Mouse (Mus musculus): ENCODE results near the gene Il12rb1. TPM values are rescaled to one million over a fixed set of nuclear protein-coding genes. Genes with fewer than 3 reads are reported as not detected.

Gene Il12rb1
- polyA plus RNA-seq, 1 experiment from 2014 or later, result 0.35 TPM

- Histone ChIP-seq H3K36me3 (ENCODE audit: control insufficient read depth, insufficient read depth, low read length) (peaks cover 6% of the 10 kb centered on the region; the same call in 1 of the 2 replicates), H3K4me1 (replicated peaks; ENCODE audit: control insufficient read depth, insufficient read depth, low read length) (peaks cover 48% of the 10 kb centered on the region), H3K4me3 (ENCODE audit: low read depth, low read length) (peak overlapping the region; percentile 48), H3K27me3 (replicated peaks; ENCODE audit: control insufficient read depth, insufficient read depth, low read length) (peaks cover 23% of the 10 kb centered on the region), H3K27ac (ENCODE audit: low read depth) (peak overlapping the region; percentile 80), H3K9me3 (ENCODE audit: control insufficient read depth, low read length) (no peaks in the 10 kb centered on the region), H3K4me2 (ENCODE audit: low read length) (peak overlapping the region; percentile 79), H3K9ac (ENCODE audit: low read length) (peak overlapping the region; percentile 57)
- DNase-seq (ENCODE audit: low spot score) (peak; percentile 99), ATAC-seq (replicated peaks; ENCODE audit: low FRiP score, low TSS enrichment, low read depth) (peak; percentile 85)
- WGBS, result 1% methylated on average over 46 of the region's 46 CpGs
Observed at GRCm38 (mm10) chr8:70865350-70866000, 57.2 kb downstream of the Il12rb1 start.

GRCm38 (mm10) chr8:70866001-70866520 is 57.8 kb downstream of the Il12rb1 start:
- peak; percentile 4 for ATAC-seq (replicated peaks; ENCODE audit: low FRiP score, low TSS enrichment, low read depth)
- Histone ChIP-seq H3K27ac (ENCODE audit: low read depth) (peak overlapping the region; percentile 80), H3K36me3 (ENCODE audit: control insufficient read depth, insufficient read depth, low read length) (peaks cover 6% of the 10 kb centered on the region; the same call in 1 of the 2 replicates), H3K4me2 (ENCODE audit: low read length) (peak overlapping the region; percentile 79), H3K27me3 (replicated peaks; ENCODE audit: control insufficient read depth, insufficient read depth, low read length) (peaks cover 23% of the 10 kb centered on the region), H3K4me3 (ENCODE audit: low read depth, low read length) (peak overlapping the region; percentile 48), H3K9me3 (ENCODE audit: control insufficient read depth, low read length) (no peaks in the 10 kb centered on the region), H3K4me1 (replicated peaks; ENCODE audit: control insufficient read depth, insufficient read depth, low read length) (peaks cover 48% of the 10 kb centered on the region), H3K9ac (ENCODE audit: low read length) (peak overlapping the region; percentile 39)
- 7% methylated on average over 12 of the region's 12 CpGs for WGBS
- DNase-seq (ENCODE audit: low spot score), result no peak

GRCm38 (mm10) chr8:70866566-70866965 is 58.3 kb downstream of the Il12rb1 start:
- H3K4me3 ChIP-seq (ENCODE audit: low read depth, low read length), result no peak overlapping the region
- no peak overlapping the region for H3K27ac ChIP-seq (ENCODE audit: low read depth)
- peak overlapping the region; percentile 79; the same call in 1 of the 2 replicates for H3K4me2 ChIP-seq (ENCODE audit: low read length)
- no peaks in the 10 kb centered on the region for H3K9me3 ChIP-seq (ENCODE audit: control insufficient read depth, low read length)
- 86% methylated on average over 7 of the region's 7 CpGs for WGBS
- ATAC-seq (replicated peaks; ENCODE audit: low FRiP score, low TSS enrichment, low read depth) (no peak), DNase-seq (ENCODE audit: low spot score) (no peak)
- H3K36me3 ChIP-seq (ENCODE audit: control insufficient read depth, insufficient read depth, low read length), result peaks cover 6% of the 10 kb centered on the region; the same call in 1 of the 2 replicates
- H3K27me3 ChIP-seq (replicated peaks; ENCODE audit: control insufficient read depth, insufficient read depth, low read length), result peaks cover 23% of the 10 kb centered on the region
- peaks cover 48% of the 10 kb centered on the region for H3K4me1 ChIP-seq (replicated peaks; ENCODE audit: control insufficient read depth, insufficient read depth, low read length)
- no peak overlapping the region for H3K9ac ChIP-seq (ENCODE audit: low read length)

GRCm38 (mm10) chr8:70868559-70869198 is 60.4 kb downstream of the Il12rb1 start:
- Histone ChIP-seq H3K27me3 (replicated peaks; ENCODE audit: control insufficient read depth, insufficient read depth, low read length) (peaks cover 5% of the 10 kb centered on the region; the same call in 1 of the 2 replicates), H3K4me3 (ENCODE audit: low read depth, low read length) (no peak overlapping the region), H3K4me2 (ENCODE audit: low read length) (peak overlapping the region; percentile 40), H3K9me3 (ENCODE audit: control insufficient read depth, low read length) (no peaks in the 10 kb centered on the region), H3K27ac (ENCODE audit: low read depth) (peak overlapping the region; percentile 29; the same call in 1 of the 2 replicates), H3K4me1 (replicated peaks; ENCODE audit: control insufficient read depth, insufficient read depth, low read length) (peaks cover 34% of the 10 kb centered on the region), H3K36me3 (ENCODE audit: control insufficient read depth, insufficient read depth, low read length) (peaks cover 6% of the 10 kb centered on the region; the same call in 1 of the 2 replicates), H3K9ac (ENCODE audit: low read length) (no peak overlapping the region)
- WGBS, result 18% methylated on average over 40 of the region's 40 CpGs
- ATAC-seq (replicated peaks; ENCODE audit: low FRiP score, low TSS enrichment, low read depth), result no peak
- peak; percentile 74 for DNase-seq (ENCODE audit: low spot score)

GRCm38 (mm10) chr8:70869199-70869571 is 60.9 kb downstream of the Il12rb1 start:
- no peaks in the 10 kb centered on the region for H3K9me3 ChIP-seq (ENCODE audit: control insufficient read depth, low read length)
- peak; percentile 54 for DNase-seq (ENCODE audit: low spot score)
- peak overlapping the region; percentile 29; the same call in 1 of the 2 replicates for H3K27ac ChIP-seq (ENCODE audit: low read depth)
- H3K36me3 ChIP-seq (ENCODE audit: control insufficient read depth, insufficient read depth, low read length), result peaks cover 6% of the 10 kb centered on the region; the same call in 1 of the 2 replicates
- H3K9ac ChIP-seq (ENCODE audit: low read length), result no peak overlapping the region
- peaks cover 4% of the 10 kb centered on the region; the same call in 1 of the 2 replicates for H3K27me3 ChIP-seq (replicated peaks; ENCODE audit: control insufficient read depth, insufficient read depth, low read length)
- peaks cover 29% of the 10 kb centered on the region for H3K4me1 ChIP-seq (replicated peaks; ENCODE audit: control insufficient read depth, insufficient read depth, low read length)
- 43% methylated on average over 5 of the region's 5 CpGs for WGBS
- H3K4me3 ChIP-seq (ENCODE audit: low read depth, low read length), result no peak overlapping the region
- no peak for ATAC-seq (replicated peaks; ENCODE audit: low FRiP score, low TSS enrichment, low read depth)
- peak overlapping the region; percentile 40 for H3K4me2 ChIP-seq (ENCODE audit: low read length)

GRCm38 (mm10) chr8:70869601-70870041 is 61.4 kb downstream of the Il12rb1 start:
- Histone ChIP-seq H3K4me3 (ENCODE audit: low read depth, low read length) (no peak overlapping the region), H3K36me3 (ENCODE audit: control insufficient read depth, insufficient read depth, low read length) (peaks cover 6% of the 10 kb centered on the region; the same call in 1 of the 2 replicates), H3K9me3 (ENCODE audit: control insufficient read depth, low read length) (no peaks in the 10 kb centered on the region), H3K4me2 (ENCODE audit: low read length) (0 out of 2 replicates have a peak overlapping the region, but pooled peaks have one; percentile 6), H3K27me3 (replicated peaks; ENCODE audit: control insufficient read depth, insufficient read depth, low read length) (0 out of 2 replicates have a peak, but pooled peaks cover under 1% of the 10 kb centered on the region), H3K9ac (ENCODE audit: low read length) (no peak overlapping the region), H3K27ac (ENCODE audit: low read depth) (no peak overlapping the region), H3K4me1 (replicated peaks; ENCODE audit: control insufficient read depth, insufficient read depth, low read length) (peaks cover 25% of the 10 kb centered on the region)
- ATAC-seq (replicated peaks; ENCODE audit: low FRiP score, low TSS enrichment, low read depth) (peak; percentile 12; the same call in 1 of the 2 replicates), DNase-seq (ENCODE audit: low spot score) (peak; percentile 83)
- WGBS, result 53% methylated on average over 16 of the region's 16 CpGs

Small RNA genes lying within 50 kb of the gene (microRNA-seq; reads per million reads assigned to microRNA genes)
- gene Mir7240, result 0.51 reads per million

Other genes with a start within 250 kb of the Il12rb1 start
- gene Isyna1, start 214.1 kb upstream of the Il12rb1 start, polyA plus RNA-seq (2014; fragmentation: Nextera tagmentation; extraction: Ambion mirVana), result 86.8 and 106 TPM in 2 replicates
- gene Ssbp4, start 199.6 kb upstream of the Il12rb1 start, polyA plus RNA-seq (2014; fragmentation: Nextera tagmentation; extraction: Ambion mirVana), result 124 and 125 TPM in 2 replicates
- gene Lrrc25, start 192.3 kb upstream of the Il12rb1 start, polyA plus RNA-seq (2014; fragmentation: Nextera tagmentation; extraction: Ambion mirVana), result 1.2 and 2.0 TPM in 2 replicates
- 0.55 and 1.1 TPM in 2 replicates for gene Gdf15, start 176.0 kb upstream of the Il12rb1 start, polyA plus RNA-seq (2014; fragmentation: Nextera tagmentation; extraction: Ambion mirVana)
- 65.5 and 65.9 TPM in 2 replicates for gene Pgpep1, start 148.1 kb upstream of the Il12rb1 start, polyA plus RNA-seq (2014; fragmentation: Nextera tagmentation; extraction: Ambion mirVana)
- 290 and 307 TPM in 2 replicates for gene Lsm4, start 135.2 kb upstream of the Il12rb1 start, polyA plus RNA-seq (2014; fragmentation: Nextera tagmentation; extraction: Ambion mirVana)
- 94.0 and 114 TPM in 2 replicates for gene Jund, start 109.5 kb upstream of the Il12rb1 start, polyA plus RNA-seq (2014; fragmentation: Nextera tagmentation; extraction: Ambion mirVana)
- gene Iqcn, start 105.0 kb upstream of the Il12rb1 start, polyA plus RNA-seq (2014; fragmentation: Nextera tagmentation; extraction: Ambion mirVana), result 0.05 TPM in 2 replicates
- gene Gm3336, start 89.9 kb upstream of the Il12rb1 start, polyA plus RNA-seq (2014; fragmentation: Nextera tagmentation; extraction: Ambion mirVana), result 0.67 and 0.88 TPM in 2 replicates
- gene Pde4c, start 84.7 kb upstream of the Il12rb1 start, polyA plus RNA-seq (2014; fragmentation: Nextera tagmentation; extraction: Ambion mirVana), result 0.39 and 0.42 TPM in 2 replicates
- gene Rab3a, start 53.8 kb upstream of the Il12rb1 start, polyA plus RNA-seq (2014; fragmentation: Nextera tagmentation; extraction: Ambion mirVana), result 27.7 and 28.6 TPM in 2 replicates
- gene Mpv17l2, start 47.5 kb upstream of the Il12rb1 start, polyA plus RNA-seq (2014; fragmentation: Nextera tagmentation; extraction: Ambion mirVana), result 58.6 and 59.9 TPM in 2 replicates
- 40.7 and 47.3 TPM in 2 replicates for gene Pik3r2, start 31.7 kb upstream of the Il12rb1 start, polyA plus RNA-seq (2014; fragmentation: Nextera tagmentation; extraction: Ambion mirVana)
- gene Mast3, start 3.4 kb upstream of the Il12rb1 start, polyA plus RNA-seq (2014; fragmentation: Nextera tagmentation; extraction: Ambion mirVana), result 13.1 and 16.7 TPM in 2 replicates
- 7.3 and 7.9 TPM in 2 replicates for gene Arrdc2, start 31.3 kb downstream of the Il12rb1 start, polyA plus RNA-seq (2014; fragmentation: Nextera tagmentation; extraction: Ambion mirVana)
- gene Kcnn1, start 54.8 kb downstream of the Il12rb1 start, polyA plus RNA-seq (2014; fragmentation: Nextera tagmentation; extraction: Ambion mirVana), result 1.6 and 2.1 TPM in 2 replicates
- gene Ccdc124, start 65.5 kb downstream of the Il12rb1 start, polyA plus RNA-seq (2014; fragmentation: Nextera tagmentation; extraction: Ambion mirVana), result 97.3 and 105 TPM in 2 replicates
- 0.32 and 0.45 TPM in 2 replicates for gene Slc5a5, start 84.3 kb downstream of the Il12rb1 start, polyA plus RNA-seq (2014; fragmentation: Nextera tagmentation; extraction: Ambion mirVana)
- gene Rpl18a, start 89.0 kb downstream of the Il12rb1 start, polyA plus RNA-seq (2014; fragmentation: Nextera tagmentation; extraction: Ambion mirVana), result 6,009 and 6,086 TPM in 2 replicates
- 43.8 and 44.7 TPM in 2 replicates for gene Map1s, start 97.5 kb downstream of the Il12rb1 start, polyA plus RNA-seq (2014; fragmentation: Nextera tagmentation; extraction: Ambion mirVana)

Data from intestine, embryonic 14.5 days (tissue).